Mouse (Mus musculus): ENCODE data around the gene Bnc2.

Gene Bnc2

DNA sequence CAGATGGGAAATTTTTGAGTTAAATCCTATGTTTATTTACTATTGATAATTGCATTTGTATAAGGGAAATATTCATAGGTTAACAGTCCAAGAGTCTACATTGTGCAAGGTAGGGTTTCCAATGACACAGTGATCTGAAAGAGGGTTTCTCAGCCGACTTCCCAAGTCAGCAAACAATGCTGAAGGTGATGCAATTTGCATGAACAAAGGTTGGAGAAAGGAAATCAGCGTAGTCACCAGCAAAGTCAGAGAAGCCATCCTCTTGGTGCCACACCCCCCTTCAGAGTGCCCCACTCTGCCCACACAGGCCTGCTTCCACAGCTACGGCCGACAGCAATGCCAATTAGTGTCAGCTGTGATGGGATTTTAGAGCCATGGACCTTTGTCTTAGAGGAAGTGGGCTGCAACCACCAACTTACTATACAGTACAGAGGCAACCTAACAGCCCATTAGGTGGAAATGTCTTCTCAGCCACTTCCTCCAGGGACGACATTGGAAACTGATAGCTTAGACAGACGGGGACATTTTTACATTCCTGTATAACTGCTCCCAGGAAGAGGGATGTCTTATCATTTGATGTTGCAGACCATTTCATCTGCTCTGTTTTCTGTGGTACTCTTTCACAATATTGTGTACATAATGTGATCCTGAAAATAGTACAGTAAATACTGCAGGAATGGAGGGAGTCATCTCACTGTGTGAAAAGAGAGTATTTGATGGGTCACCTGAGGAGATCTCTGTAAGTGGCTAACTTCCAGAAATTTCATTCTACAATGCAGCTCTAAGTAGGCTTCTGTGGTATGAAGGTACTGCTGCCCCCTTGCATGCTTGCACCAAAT is 243.2 kb downstream of the Bnc2 start:
- in situ Hi-C loops (cut with MboI, MseI): no loop called here

- in situ Hi-C loops (cut with MboI, MseI): no loop called here
Measured at GRCm38 (mm10) chr4:84427955-84428354, 247.1 kb downstream of the Bnc2 start.

GRCm38 (mm10) chr4:84411431-84411830 is 263.6 kb downstream of the Bnc2 start:
- in situ Hi-C loops (cut with MboI, MseI): no loop called here

- in situ Hi-C loops (cut with MboI, MseI): no loop called here
Measured at GRCm38 (mm10) chr4:84407328-84408028, 267.6 kb downstream of the Bnc2 start.

DNA sequence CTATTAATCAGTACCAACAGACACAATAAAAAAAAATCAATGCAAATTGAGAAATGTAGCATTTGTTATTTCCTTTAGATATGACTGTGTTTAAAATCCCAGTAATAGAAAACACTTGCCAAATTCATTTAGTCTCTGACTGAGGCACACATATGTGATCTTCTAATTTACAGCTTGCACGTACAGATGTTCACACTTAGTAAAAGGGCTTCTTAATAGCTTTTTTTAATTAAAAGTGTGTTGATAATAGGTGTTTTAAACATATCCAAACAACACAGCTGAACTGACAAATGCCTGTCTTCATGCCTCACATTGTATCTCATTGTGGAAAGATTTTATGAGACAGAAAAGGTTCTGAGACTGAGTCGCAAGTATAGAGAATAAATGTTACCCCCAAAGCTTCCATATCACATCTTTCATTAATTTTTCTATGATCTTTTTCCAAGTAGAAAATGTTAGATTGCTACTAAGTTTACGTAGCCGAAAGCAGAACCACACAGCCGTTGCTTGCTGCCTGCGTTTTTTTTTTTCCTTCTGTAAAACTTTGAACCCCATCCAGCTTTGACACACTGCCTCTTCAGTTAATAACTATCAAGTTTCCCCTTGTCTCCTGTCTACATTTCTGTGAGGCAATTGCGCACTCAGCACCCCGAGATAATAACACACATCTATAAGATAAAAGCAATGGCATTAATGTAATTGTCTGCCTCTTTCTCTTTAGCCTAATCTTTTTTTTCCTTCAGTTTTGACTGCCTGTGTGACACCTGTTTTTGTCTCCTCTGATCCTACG is 271.5 kb downstream of the Bnc2 start:
- in situ Hi-C loops (cut with MboI, MseI): no loop called here

DNA sequence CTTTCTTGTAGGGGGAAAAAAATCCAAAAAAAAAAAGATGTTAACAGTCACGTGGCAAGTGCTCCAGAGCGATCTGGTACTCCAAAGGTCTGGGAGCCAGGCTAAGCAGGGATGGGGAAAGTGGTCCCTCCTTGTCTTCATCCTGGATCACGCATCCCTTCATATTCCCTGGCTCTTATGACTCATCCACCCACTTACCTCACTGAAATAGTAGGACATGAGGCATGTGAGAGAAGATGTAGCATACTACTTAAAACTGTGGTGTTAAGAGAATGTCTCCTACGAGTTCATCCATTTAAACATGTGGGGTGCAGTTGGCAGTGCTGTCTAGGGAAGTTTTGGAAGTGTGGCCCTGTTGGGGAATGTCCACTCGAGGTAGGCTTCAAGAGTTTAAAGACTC is 286.1 kb downstream of the Bnc2 start:
- in situ Hi-C loops (cut with MboI, MseI): no loop called here

DNA sequence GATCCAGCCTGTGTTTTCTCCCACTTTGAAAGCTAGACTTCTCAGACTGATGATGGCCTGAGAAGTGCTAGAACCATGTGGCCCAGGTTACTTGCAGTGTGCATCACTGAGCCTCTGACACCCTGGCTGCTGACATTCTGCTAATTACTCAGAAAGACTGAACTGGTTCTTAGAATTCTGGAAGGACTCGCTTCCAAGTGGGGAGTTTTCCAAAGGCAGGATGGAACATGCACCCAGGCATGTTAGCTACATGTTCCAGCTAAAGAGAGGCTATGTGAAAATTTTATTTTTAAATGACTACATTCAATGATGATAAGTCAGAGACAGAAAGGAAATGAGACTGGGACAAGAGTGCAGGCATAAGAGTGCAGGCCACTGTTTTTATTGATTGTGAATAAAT is 289.9 kb downstream of the Bnc2 start:
- in situ Hi-C loops (cut with MboI, MseI): no loop called here

- in situ Hi-C loops (cut with MboI, MseI): no loop called here
Measured at GRCm38 (mm10) chr4:84379289-84379688, 295.8 kb downstream of the Bnc2 start.

- in situ Hi-C loops (cut with MboI, MseI): no loop called here
Measured at GRCm38 (mm10) chr4:84377513-84377912, 297.6 kb downstream of the Bnc2 start.

- in situ Hi-C loops (cut with MboI, MseI): no loop called here
Measured at GRCm38 (mm10) chr4:84362337-84362823, 312.7 kb downstream of the Bnc2 start.

- in situ Hi-C loops (cut with MboI, MseI): no loop called here
Measured at GRCm38 (mm10) chr4:84361165-84361564, 313.9 kb downstream of the Bnc2 start.

DNA sequence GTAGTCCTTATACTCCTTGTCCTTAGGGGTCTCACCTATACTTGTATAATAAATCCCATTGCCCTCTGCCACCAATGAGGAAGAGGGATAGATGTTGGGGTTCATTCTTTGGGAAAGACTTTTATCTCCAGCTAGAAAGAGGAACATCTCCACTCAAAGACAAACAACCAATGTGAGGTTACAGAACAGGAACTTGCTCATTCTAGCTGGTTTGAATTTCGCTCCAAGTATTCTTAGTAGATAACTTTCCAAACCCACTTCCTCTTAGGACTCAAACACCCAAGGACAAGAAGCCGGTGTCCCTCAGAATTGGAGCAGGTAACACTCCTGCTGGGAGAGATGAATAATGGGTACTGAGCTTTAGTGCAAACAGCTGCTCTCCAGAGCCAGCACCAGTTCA is 315.1 kb downstream of the Bnc2 start:
- in situ Hi-C loops (cut with MboI, MseI): no loop called here

- in situ Hi-C loops (cut with MboI, MseI): no loop called here
Measured at GRCm38 (mm10) chr4:84358204-84358603, 316.9 kb downstream of the Bnc2 start.

- in situ Hi-C loops (cut with MboI, MseI): no loop called here
Measured at GRCm38 (mm10) chr4:84357382-84357781, 317.7 kb downstream of the Bnc2 start.

- in situ Hi-C loops (cut with MboI, MseI): no loop called here
Measured at GRCm38 (mm10) chr4:84356468-84357153, 318.5 kb downstream of the Bnc2 start.

DNA sequence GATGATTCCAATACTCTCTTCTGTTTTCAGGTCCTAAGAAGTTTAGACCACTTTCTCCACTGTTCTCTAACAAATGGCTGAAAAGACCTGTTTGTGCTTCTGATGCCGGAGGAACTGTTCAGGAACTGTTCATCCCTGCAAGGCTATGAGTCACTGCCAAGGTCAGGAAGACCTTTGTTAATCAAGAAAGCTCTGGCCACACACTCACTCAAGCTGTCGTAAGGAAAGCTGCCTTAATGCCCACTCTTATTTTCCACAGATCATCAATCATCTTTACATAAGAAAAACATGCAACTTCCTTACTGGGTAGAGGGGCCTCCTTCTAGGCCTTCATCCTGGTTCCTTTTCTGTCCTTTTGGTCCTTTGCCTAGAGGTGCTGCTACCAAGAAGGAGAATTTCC is 322.4 kb downstream of the Bnc2 start:
- in situ Hi-C loops (cut with MboI, MseI): no loop called here

- in situ Hi-C loops (cut with MboI, MseI): no loop called here
Measured at GRCm38 (mm10) chr4:84349536-84349935, 325.5 kb downstream of the Bnc2 start.

- in situ Hi-C loops (cut with MboI, MseI): no loop called here
Measured at GRCm38 (mm10) chr4:84339172-84339571, 335.9 kb downstream of the Bnc2 start.

DNA sequence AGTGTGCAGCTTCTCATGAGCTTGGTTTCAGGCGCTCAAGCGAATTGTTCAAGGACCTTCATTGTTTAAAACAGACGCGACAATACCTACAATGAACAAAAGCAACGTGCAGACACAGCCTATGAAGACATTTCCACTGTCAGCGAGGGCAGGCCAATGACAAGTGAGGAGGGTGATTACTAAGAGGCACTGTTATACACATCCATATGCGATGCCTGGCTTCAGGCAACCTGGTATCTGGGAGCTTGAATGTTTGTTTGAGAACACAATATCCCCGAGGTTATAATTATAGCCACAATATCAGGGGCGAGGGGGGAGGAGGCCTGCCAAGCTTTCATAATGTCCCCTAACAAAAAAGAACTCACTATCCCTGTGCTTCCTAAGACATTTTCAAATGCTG is 343.1 kb downstream of the Bnc2 start:
- in situ Hi-C loops (cut with MboI, MseI): no loop called here

GRCm38 (mm10) chr4:84331450-84331849 is 343.6 kb downstream of the Bnc2 start:
- in situ Hi-C loops (cut with MboI, MseI): no loop called here

DNA sequence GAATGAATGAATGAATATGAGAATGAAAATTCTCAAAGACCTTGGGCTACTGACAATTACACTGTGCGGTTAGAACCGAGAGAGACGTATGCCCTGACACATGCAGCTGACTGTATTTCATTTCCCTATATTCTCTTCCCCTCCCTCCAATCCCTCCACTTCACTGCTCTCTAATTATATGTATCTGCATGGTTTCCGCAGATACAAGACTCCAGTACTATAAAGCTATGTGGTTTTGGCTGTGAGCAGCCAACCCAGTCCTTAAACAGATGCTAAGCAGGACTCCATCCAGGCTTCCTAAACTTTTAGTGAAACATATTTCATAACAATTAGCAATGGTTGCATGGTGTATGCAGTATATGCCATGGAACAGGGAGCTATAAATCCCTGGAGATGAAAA is 344.6 kb downstream of the Bnc2 start:
- in situ Hi-C loops (cut with MboI, MseI): no loop called here

DNA sequence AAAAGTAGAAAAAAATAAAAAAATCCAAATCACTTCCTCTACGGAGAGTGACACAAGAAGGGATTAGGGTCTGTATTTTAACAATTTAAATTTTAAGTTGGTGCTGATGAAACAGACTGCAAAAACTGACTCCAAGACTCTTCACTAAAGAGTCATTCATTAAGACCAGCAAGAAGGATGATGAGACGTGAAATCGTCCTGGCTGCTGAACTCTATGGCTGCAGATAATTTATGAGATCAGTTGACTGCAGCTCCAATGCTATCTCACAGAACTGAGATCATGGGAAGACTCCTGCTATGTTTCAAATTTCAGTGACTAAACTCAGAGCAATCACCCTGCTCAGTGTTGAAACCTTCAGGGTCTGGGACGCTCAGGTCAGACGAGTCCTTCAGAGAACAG is 345.4 kb downstream of the Bnc2 start:
- in situ Hi-C loops (cut with MboI, MseI): no loop called here
